Mouse (Mus musculus) midbrain, embryonic 15.5 days (tissue): Measurements from ENCODE around the gene Tmem37. TPM values are rescaled to one million over a fixed set of nuclear protein-coding genes. Genes with fewer than 3 reads are reported as not detected.

ENCODE experiments used
- ATAC-seq: fragments of 200-750 bp; cut with Nextera tagmentation; replicated peaks from 2 replicates; pipeline ENCODE4 v1.8.0; 2017; ENCODE audit warnings: moderate TSS enrichment
- H3K27ac ChIP-seq: fragments of 300-500 bp; sonication (generic); 2 replicates; pipeline ENCODE4 v1.5.1; 2015; ENCODE audit warnings: mild to moderate bottlenecking, inconsistent platforms
- H3K27me3 ChIP-seq: fragments of 300-500 bp; sonication (generic); replicated peaks from 2 replicates; pipeline ENCODE4 v1.6.1; 2015; ENCODE audit warnings: inconsistent platforms
- H3K36me3 ChIP-seq: fragments of 300-500 bp; sonication (generic); replicated peaks from 2 replicates; pipeline ENCODE4 v1.6.1; 2015; ENCODE audit warnings: inconsistent platforms
- H3K4me1 ChIP-seq: fragments of 300-500 bp; sonication (generic); 2 replicates; pipeline ENCODE4 v1.6.1; 2015; ENCODE audit warnings: inconsistent platforms
- H3K4me2 ChIP-seq: fragments of 300-500 bp; sonication (generic); 2 replicates; pipeline ENCODE4 v1.6.1; 2015; ENCODE audit warnings: inconsistent platforms, mild to moderate bottlenecking, moderate library complexity
- H3K4me3 ChIP-seq: fragments of 300-500 bp; sonication (generic); 2 replicates; pipeline ENCODE4 v1.5.1; 2015; ENCODE audit warnings: mild to moderate bottlenecking, inconsistent platforms
- H3K9ac ChIP-seq: fragments of 300-500 bp; sonication (generic); 2 replicates; pipeline ENCODE4 v1.6.1; 2015; ENCODE audit warnings: mild to moderate bottlenecking, inconsistent platforms
- H3K9me3 ChIP-seq: fragments of 300-500 bp; sonication (generic); 2 replicates; pipeline ENCODE4 v1.6.1; 2016; ENCODE audit warnings: inconsistent platforms
- whole genome bisulfite sequencing: fragments of 180-500 bp; shearing (Covaris S2); methylation state at CpG from one replicate; pipeline ENCODE4 v1.1.7; 2015; ENCODE audit warnings: mixed read lengths; 5-methylcytosine and 5-hydroxymethylcytosine counted together
- polyA plus RNA-seq: library from polyadenylated mRNA; unstranded; fragments of >200 nt; fragmentation: Nextera tagmentation; extraction: Ambion mirVana; gene quantifications from 2 replicates; pipeline ENCODE4 v1.2.1, GENCODE M21; 2015

Gene Tmem37
- polyA plus RNA-seq, 1 experiment from 2014 or later, result 7.6 TPM

DNA sequence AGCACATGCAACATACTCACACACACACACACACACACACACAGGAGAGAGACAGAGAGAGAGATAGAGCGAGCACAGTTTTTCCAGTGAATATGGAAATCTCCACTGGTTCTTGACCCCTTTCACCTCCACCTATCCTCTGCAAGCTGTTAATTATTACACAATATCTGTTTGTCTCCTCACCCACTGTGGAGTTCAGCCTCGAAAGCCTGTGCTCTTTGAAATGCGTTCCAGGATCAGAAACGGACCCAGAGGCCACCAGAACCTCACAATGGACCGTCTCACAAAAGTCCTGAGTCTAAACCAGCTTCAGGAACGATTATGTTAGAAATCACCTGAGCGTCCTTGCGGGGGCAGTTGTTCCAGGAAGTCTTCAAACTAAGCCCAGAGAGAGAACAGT, 7.7 kb downstream of the Tmem37 start:
- Histone ChIP-seq H3K27ac (no peak overlapping the region), H3K4me1 (no peaks in the 10 kb centered on the region), H3K36me3 (no peaks in the 10 kb centered on the region), H3K27me3 (no peaks in the 10 kb centered on the region), H3K4me2 (no peak overlapping the region), H3K9ac (no peak overlapping the region), H3K9me3 (no peaks in the 10 kb centered on the region), H3K4me3 (no peak overlapping the region)
- ATAC-seq, result no peak
- WGBS, result 85% methylated on average over 8 of the region's 8 CpGs

DNA sequence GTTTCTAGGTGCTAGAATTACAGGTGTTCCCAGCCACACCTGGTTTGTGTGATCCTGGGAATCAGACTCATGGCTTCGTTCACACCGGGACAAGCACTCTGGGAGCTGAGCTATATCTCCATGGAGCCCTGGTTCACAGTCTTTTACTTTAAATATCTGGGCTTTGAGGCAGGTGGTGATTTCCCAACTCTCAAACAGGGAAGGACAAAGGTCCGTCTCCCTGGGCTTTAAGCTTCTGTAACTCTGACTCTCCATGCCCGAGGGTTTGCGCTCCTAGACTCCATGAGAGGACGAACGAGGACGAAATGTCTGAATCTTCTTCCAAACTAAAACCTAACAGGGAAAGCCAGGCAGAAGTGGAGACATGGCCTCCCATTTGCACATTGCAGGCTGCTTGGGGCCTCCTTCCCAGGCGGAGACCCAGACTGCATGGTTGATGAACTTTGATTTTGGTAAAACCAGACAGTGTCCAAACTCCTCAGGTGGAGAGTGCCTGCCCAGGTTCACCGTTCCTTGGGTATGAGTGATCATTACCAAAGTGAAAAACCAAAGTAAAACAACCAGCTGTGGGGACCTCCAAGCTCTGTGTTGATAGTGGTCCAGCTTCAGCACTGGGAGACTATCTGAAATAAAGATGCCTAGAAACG, 9.7 kb downstream of the Tmem37 start:
- H3K4me2 ChIP-seq, result no peak overlapping the region
- no peak for ATAC-seq
- H3K9ac ChIP-seq, result no peak overlapping the region
- no peaks in the 10 kb centered on the region for H3K36me3 ChIP-seq
- H3K27me3 ChIP-seq, result no peaks in the 10 kb centered on the region
- no peaks in the 10 kb centered on the region for H3K4me1 ChIP-seq
- no peak overlapping the region for H3K4me3 ChIP-seq
- H3K9me3 ChIP-seq, result no peaks in the 10 kb centered on the region
- no peak overlapping the region for H3K27ac ChIP-seq
- WGBS, result 94% methylated on average over 11 of the region's 11 CpGs

DNA sequence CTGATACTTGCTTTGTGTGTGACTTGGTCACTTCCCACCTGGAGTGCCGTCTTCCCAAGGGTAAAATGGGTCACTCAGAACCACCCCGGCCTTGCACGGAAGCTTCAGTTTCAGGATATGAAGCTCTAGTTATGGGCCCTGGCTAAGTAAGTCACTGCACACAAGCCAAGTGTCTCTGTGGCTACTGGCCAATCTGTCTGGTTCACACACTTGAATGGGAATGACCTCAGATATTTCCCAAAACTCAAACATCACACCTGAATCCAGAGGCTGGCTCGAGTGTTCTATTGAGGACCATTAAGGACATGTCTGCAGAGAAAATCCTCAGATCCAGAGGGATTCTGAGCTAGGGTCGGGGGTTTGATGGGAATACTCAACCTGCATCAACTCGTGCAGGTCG, 11.6 kb downstream of the Tmem37 start:
- WGBS, result 91% methylated on average over 7 of the region's 7 CpGs
- no peak for ATAC-seq

DNA sequence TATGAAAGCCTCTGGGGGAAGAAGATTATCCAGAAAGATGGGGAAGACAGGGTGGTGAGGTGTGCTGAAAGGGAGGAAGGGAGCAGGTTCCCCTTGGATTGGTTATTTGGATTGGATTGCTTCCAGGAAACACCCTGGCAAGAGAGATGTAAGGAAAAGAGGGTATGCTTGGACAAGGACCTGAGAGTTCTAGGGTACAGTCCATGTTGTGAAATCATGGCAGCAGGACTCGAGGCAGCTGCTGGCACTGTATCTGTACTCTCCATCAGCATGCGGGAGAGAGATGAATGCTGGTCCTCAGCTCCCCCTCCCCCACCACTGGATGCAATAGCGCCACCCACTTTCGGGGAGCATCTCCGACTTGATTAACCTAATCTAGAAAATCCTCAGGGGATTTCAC, 13.2 kb downstream of the Tmem37 start:
- Histone ChIP-seq H3K27me3 (no peaks in the 10 kb centered on the region), H3K9me3 (no peaks in the 10 kb centered on the region), H3K4me3 (no peak overlapping the region), H3K4me1 (no peaks in the 10 kb centered on the region), H3K4me2 (no peak overlapping the region), H3K36me3 (no peaks in the 10 kb centered on the region), H3K27ac (no peak overlapping the region), H3K9ac (no peak overlapping the region)
- 78% methylated on average over 5 of the region's 5 CpGs for WGBS
- ATAC-seq, result no peak

More for the DNA sequence above, 11.6 kb downstream of the Tmem37 start:
- Histone ChIP-seq H3K27me3 (no peaks in the 10 kb centered on the region), H3K4me2 (no peak overlapping the region), H3K9me3 (no peaks in the 10 kb centered on the region), H3K27ac (no peak overlapping the region), H3K4me3 (no peak overlapping the region), H3K36me3 (no peaks in the 10 kb centered on the region), H3K4me1 (no peaks in the 10 kb centered on the region), H3K9ac (no peak overlapping the region)

DNA sequence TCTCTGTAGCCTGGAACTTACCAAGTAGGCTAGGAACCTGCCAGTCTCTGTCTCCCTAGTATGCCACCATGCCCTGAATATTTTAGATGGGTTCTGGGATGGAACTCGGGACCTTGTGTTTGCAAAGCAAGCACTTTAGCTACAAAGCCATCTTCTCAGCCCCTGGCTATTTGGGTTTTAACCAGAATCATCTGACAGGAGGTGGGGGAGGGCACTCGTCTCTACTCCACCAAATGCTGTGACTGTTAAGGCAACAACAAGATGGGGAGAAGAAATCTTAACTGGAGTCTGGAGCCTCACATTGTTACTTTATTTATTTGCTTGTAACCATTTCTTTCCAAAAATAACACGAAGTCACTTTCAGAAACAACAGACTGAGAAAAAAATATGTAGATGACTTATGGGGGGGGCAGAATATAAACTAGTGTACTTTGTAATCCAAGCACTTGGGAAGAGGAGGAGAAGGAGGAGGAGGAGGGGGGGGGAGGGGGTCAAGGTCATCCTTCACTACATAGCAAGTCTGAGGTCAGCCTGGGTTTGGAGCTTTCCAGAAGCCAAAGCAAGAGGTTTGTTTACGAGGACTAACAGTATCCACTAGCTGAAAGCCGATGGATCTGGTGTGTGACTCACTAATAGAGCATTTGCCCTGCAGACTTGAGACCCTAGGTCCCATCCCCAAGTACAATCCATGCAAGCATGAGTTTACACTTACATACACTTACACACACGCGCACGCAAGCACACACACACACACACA, 16.0 kb downstream of the Tmem37 start:
- no peak for ATAC-seq
- H3K9ac ChIP-seq, result no peak overlapping the region
- no peaks in the 10 kb centered on the region for H3K27me3 ChIP-seq
- no peaks in the 10 kb centered on the region for H3K36me3 ChIP-seq
- no peak overlapping the region for H3K27ac ChIP-seq
- H3K4me3 ChIP-seq, result no peak overlapping the region
- H3K4me1 ChIP-seq, result no peaks in the 10 kb centered on the region
- no peak overlapping the region for H3K4me2 ChIP-seq
- WGBS, result 84% methylated on average over 8 of the region's 8 CpGs
- H3K9me3 ChIP-seq, result no peaks in the 10 kb centered on the region

DNA sequence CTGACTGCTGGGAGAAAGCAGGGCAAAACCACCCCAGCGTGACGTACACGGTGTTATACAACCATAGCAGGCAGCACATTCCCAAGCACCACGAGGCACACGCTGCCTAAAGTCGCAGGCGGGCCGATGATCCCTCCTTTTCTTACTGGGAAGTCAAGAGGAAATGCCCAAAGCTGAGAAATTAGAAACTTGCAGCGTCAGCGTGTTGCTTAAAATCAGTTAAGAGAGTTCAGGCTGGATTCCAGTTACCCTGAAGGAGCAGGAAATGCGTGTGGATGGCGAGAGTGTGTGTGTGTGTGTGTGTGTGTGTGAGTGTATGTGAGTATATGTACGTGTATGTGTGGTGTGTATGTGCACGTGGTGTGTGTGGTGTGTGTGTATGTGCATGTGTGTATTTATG, 16.8 kb downstream of the Tmem37 start:
- Histone ChIP-seq H3K9me3 (no peaks in the 10 kb centered on the region), H3K9ac (no peak overlapping the region), H3K4me2 (no peak overlapping the region), H3K27ac (no peak overlapping the region), H3K4me3 (no peak overlapping the region), H3K4me1 (no peaks in the 10 kb centered on the region), H3K36me3 (no peaks in the 10 kb centered on the region), H3K27me3 (0 out of 2 replicates have a peak, but pooled peaks cover 3% of the 10 kb centered on the region)
- no peak for ATAC-seq
- WGBS, result 77% methylated on average over 14 of the region's 14 CpGs

DNA sequence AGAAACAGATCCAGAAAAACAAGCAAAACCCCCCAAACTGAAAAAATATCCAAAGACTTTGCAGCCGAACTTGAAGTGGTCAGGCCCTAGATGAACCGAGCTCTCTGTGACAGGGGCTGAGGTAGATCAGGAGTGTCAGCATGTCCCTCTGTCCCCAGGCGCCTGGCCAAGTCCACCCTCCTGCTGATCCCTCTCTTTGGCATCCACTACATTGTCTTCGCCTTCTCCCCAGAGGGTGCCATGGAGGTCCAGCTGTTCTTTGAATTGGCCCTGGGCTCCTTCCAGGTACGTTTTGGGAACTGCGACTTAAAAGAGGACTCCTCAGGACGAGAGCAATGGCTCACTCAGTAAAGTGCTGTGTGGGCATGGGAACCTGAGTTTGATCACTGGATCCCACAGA, 17.6 kb downstream of the Tmem37 start:
- H3K4me3 ChIP-seq, result no peak overlapping the region
- H3K9ac ChIP-seq, result no peak overlapping the region
- H3K4me1 ChIP-seq, result no peaks in the 10 kb centered on the region
- ATAC-seq, result no peak
- H3K4me2 ChIP-seq, result no peak overlapping the region
- H3K27ac ChIP-seq, result no peak overlapping the region
- WGBS, result 60% methylated on average over 7 of the region's 7 CpGs
- H3K27me3 ChIP-seq, result 0 out of 2 replicates have a peak, but pooled peaks cover 3% of the 10 kb centered on the region
- no peaks in the 10 kb centered on the region for H3K9me3 ChIP-seq
- no peaks in the 10 kb centered on the region for H3K36me3 ChIP-seq

DNA sequence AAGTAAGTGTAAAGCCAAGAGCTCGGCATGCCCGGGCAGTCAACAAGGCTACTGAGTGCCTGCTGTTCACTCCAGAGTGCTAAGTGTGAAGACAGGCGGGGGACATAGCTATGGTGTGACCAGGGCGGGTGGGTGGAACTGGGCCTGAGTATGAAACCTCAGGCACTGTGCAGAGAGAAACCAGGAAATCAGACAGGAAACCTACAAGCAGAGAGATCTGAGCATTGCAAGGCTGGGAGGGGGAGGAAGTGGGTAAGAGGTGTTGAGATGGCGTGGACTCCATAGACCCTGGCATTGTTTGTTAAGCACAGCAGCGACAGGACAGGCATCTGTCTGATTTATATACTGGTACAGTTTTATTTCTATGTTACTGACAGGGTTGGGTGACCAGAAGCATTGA, 18.4 kb downstream of the Tmem37 start:
- no peak for ATAC-seq
- H3K4me1 ChIP-seq, result no peaks in the 10 kb centered on the region
- no peak overlapping the region for H3K4me2 ChIP-seq
- H3K27ac ChIP-seq, result no peak overlapping the region
- H3K9ac ChIP-seq, result no peak overlapping the region
- H3K36me3 ChIP-seq, result no peaks in the 10 kb centered on the region
- WGBS, result 84% methylated on average over 6 of the region's 6 CpGs
- H3K27me3 ChIP-seq, result 0 out of 2 replicates have a peak, but pooled peaks cover 3% of the 10 kb centered on the region
- H3K9me3 ChIP-seq, result no peaks in the 10 kb centered on the region
- no peak overlapping the region for H3K4me3 ChIP-seq

DNA sequence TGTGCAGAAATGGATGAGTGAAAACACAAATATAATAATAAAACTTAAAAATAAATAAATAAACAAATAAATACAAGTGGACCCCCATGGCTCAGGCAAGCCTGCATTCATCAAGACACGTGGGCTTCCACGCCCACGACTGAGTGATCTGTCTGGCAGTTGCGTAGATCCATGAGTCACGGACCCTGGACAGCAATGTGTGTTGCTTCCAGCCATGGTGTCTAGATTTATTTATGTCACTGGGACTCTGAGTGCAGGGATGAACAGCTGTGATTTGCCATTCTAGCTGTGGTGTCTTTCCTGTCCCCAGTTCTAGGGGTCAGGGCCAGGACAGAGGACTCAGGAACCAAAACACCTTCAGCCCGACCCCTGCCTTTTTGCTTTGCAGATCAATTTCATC, 18.9 kb downstream of the Tmem37 start:
- H3K4me2 ChIP-seq, result no peak overlapping the region
- no peak overlapping the region for H3K9ac ChIP-seq
- no peaks in the 10 kb centered on the region for H3K36me3 ChIP-seq
- 91% methylated on average over 6 of the region's 6 CpGs for WGBS
- H3K27ac ChIP-seq, result no peak overlapping the region
- no peaks in the 10 kb centered on the region for H3K9me3 ChIP-seq
- H3K4me3 ChIP-seq, result no peak overlapping the region
- H3K4me1 ChIP-seq, result no peaks in the 10 kb centered on the region
- 0 out of 2 replicates have a peak, but pooled peaks cover 3% of the 10 kb centered on the region for H3K27me3 ChIP-seq
- no peak for ATAC-seq

DNA sequence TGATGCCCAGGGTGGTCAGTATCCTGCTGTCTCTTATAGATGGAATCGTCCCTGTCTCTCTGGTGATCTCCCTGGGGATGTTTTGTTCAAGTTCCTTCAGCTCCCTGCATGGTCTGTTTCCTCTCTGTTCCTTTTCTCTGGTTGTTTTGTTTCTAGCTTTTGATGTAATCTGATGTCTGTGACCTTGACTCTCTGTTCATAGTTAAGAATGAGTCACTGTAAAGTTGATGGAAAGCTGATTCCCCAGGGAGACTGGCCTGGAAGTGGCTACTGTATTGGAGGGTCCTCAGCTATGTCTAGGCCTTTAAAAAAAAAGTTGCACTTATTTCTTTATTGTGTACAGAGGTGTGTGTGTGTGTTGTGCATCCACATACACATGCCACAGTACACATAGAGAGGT, 22.8 kb downstream of the Tmem37 start:
- Histone ChIP-seq H3K36me3 (no peaks in the 10 kb centered on the region), H3K4me3 (no peak overlapping the region), H3K4me1 (no peaks in the 10 kb centered on the region), H3K27me3 (0 out of 2 replicates have a peak, but pooled peaks cover 3% of the 10 kb centered on the region), H3K27ac (no peak overlapping the region), H3K9ac (no peak overlapping the region), H3K9me3 (no peaks in the 10 kb centered on the region), H3K4me2 (no peak overlapping the region)
- WGBS, result 19% methylated on average over 1 of the region's 1 CpGs
- no peak for ATAC-seq

DNA sequence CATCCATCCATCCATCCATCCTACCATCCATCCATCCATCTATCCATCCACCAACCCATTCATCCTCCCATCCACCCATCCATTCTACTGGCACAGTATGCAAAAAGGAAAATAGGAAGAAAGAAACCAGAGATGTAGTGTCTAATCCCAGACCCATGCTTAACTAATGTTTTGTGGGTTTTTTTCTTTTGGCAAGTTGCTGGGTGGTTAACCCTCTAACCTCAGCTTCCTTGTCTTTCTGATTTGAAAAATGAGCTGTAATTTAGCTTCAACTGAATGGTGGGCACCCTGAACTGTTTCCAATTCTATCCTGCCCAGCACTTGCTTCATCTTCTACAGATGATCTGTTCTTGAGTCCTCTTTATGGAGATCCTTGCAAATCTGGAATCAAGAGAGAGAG, 26.5 kb downstream of the Tmem37 start:
- Histone ChIP-seq H3K4me2 (no peak overlapping the region), H3K27ac (no peak overlapping the region), H3K9me3 (no peaks in the 10 kb centered on the region), H3K27me3 (0 out of 2 replicates have a peak, but pooled peaks cover 2% of the 10 kb centered on the region), H3K4me1 (no peaks in the 10 kb centered on the region), H3K4me3 (no peak overlapping the region), H3K36me3 (no peaks in the 10 kb centered on the region), H3K9ac (no peak overlapping the region)
- ATAC-seq, result no peak

DNA sequence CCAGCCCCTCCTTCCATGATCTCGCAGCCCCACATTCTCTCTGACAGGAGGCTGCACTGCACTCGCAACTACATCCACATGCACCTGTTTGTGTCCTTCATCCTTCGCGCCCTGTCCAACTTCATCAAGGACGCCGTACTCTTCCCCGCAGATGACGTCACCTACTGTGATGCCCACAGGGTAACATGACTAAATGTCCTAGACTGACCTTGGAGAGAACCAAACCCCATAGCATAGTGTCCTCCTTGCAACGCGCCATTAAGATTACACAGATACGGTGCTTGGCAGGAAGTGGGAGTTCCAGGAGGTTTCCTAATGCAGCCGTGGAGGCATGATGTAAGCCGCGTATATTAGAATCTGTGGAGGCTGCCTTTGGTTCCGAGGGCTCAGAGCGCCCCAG, 29.3 kb downstream of the Tmem37 start:
- Histone ChIP-seq H3K4me3 (no peak overlapping the region), H3K36me3 (no peaks in the 10 kb centered on the region), H3K9me3 (no peaks in the 10 kb centered on the region), H3K9ac (no peak overlapping the region), H3K4me2 (no peak overlapping the region), H3K27ac (no peak overlapping the region), H3K4me1 (no peaks in the 10 kb centered on the region), H3K27me3 (no peaks in the 10 kb centered on the region)
- ATAC-seq, result no peak
- WGBS, result 93% methylated on average over 16 of the region's 16 CpGs

DNA sequence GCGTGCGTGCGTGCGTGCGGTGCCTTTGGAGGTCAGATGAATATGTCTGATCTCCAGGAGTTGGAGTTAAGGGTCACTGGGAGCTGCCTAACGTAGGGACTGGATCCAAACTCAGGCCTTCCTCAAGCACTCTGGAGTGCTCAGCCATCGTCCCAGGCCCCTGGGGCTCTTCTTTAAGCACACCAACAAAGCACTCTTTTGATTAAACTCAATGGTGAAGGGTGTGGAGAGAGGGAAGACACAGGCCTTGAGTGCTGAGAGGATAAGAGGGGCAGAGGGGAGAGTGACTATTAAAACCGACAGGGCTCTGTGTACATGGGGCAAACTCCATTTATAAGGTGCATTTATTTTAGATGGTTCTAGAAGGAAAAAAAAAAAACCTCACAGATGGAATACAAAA, 31.5 kb downstream of the Tmem37 start:
- Histone ChIP-seq H3K27ac (no peak overlapping the region), H3K36me3 (no peaks in the 10 kb centered on the region), H3K9me3 (no peaks in the 10 kb centered on the region), H3K9ac (no peak overlapping the region), H3K4me1 (no peaks in the 10 kb centered on the region), H3K4me3 (no peak overlapping the region), H3K27me3 (no peaks in the 10 kb centered on the region), H3K4me2 (no peak overlapping the region)
- 69% methylated on average over 8 of the region's 8 CpGs for WGBS
- ATAC-seq, result no peak
